Mouse (Mus musculus) lung, adult 18-20 months (tissue): Measurements from ENCODE around the gene Fam208a.
A peak's percentile ranks its signal among the peaks of the same experiment; 100 is the strongest.

Experiments
- DNase-seq, 2 experiments: peaks; one replicate each; pipeline ENCODE4 v3.0.0; 2022; ENCODE audit warnings: mixed read lengths in 2 of 2

The Fam208a gene

DNA sequence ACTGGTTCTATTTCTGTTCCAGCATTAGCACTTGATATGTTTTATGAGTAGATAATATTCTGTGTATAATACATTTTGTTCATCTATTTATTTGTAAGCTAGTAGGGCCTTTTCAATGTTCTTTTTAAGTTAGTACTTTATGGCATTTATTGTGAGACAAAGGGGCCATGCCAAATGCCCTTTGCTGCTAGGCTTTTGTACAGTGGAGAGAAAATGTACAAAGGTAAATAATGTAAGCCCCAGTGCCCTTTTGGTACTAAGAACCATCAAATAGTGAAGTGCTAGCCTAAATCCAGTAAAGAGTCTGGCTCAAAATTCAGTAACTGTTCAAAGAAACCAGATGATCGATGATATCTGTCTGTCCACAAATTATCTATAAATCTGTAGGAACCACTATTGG, 6.3 kb upstream of the Fam208a start:
- DNase-seq = no peak

DNA sequence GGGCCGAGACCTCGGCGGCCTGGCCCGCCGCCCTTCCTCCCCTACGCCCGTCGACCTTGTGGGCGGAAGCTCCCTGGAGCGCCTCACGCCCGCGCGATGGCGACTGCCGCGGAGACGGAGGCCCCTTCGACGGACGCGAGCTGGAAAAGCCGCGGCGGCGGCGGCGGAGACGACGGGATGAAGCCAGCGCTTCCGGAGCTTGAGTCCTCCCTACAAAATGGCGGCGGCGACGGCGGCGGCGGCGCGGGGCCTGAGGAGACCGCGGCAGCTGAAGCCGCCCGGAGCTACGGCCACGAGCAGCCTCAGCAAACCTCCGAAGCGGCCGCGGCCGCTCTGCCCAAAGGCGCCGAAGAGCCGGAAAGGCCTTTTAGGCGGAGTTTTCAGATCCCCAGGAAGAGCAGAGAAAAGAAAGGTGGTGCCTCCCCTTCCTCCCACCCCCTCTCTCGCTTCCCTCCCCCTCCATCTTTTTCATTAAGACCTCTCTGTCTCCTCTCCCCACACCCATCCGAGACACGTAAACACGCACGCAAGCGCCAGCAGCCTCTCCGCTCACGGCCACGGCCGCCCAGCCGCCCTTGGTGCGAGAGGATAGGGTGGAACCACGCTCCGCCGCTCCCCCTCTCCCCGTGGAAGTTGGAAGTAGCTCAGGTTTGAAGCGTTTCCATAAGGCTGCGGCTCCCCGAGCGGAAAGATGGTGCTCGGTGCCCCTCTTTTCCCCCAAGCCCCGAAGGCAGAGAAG, 508 bp downstream of the Fam208a start:
- DNase-seq = peak; percentile 90 to 92

GRCm38 (mm10) chr14:27430280-27430679, 1.6 kb downstream of the Fam208a start:
- no peak for DNase-seq

DNA sequence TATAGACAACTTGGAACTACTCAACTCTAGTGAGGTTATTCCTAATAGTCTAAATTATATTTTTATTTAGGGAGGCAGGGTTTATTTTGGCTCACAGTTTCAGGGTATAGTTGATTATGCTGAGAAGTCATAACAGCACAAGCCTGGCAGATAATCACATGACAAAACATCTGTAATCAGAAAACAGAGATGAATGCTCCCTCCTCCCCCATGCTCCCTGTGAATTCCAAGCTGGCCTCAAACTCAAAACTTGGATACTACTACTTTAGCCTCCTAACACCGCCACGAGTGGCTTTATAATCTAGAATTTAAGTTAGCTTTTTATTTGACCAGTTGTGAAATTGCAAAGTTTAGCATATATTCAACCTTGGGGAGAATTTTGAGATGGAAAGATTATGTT, 3.4 kb downstream of the Fam208a start:
- DNase-seq = no peak

- no peak for DNase-seq
Observed at GRCm38 (mm10) chr14:27436116-27436515, 7.5 kb downstream of the Fam208a start.

DNA sequence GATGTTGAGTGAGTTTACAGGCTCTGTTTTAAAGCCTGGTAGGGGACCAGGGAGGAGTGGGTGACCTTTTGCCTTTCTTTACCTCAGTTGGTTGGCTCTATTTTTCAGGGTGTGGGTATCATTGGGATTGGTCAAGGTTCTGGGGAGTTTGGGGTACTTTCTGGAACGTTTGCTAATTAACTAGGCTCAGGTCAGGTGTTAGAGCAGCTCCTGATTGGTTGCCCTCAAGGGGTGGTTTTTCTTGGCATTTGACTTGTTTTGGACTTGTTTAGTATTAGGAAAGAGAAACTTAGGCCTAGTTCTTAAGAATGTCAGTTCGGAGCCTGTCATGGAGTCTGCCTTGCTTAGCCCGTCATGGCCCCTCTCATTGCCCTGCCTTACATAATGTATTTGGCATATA, 8.2 kb downstream of the Fam208a start:
- DNase-seq = no peak

DNA sequence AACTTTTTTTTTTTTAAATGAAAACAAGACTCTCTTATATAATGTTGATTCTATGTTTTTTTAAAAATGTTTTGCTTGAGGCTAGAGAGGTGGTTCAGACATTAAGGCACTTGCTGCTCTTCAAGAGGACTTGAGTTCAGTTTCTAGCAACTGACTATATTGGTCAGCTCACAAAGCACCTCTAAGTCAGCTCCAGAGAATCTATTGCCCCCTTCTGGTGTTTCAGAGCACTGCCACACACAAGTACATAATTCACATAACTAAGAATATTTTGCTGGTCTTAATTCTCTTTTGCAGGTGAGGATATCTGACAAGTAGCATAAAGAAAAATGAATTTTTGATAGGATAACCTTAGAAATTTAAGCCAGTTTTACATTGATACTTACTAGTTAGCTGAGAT, 12.3 kb downstream of the Fam208a start:
- DNase-seq = no peak

DNA sequence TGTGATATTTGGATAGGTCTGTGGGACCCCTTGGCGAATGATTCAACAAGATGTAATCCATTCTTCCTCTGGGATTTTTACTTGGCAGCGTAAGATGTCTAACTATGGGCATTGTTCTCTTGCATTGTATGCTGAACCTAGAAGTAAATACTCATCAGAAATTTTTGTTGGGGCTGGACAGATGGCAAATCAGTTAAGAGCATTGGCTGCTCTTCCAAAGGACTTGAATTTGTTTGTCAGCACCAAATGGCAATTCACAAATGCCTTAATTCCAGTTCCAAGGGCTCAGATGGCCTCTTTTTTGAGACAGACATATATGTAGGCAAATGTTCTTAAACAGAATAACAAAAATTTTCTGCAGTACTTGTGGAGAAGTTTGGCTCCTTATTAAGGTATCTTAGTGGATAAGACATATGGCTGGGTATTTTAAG, 16.2 kb downstream of the Fam208a start:
- DNase-seq = no peak

GRCm38 (mm10) chr14:27446963-27447362, 18.3 kb downstream of the Fam208a start:
- DNase-seq = no peak

DNA sequence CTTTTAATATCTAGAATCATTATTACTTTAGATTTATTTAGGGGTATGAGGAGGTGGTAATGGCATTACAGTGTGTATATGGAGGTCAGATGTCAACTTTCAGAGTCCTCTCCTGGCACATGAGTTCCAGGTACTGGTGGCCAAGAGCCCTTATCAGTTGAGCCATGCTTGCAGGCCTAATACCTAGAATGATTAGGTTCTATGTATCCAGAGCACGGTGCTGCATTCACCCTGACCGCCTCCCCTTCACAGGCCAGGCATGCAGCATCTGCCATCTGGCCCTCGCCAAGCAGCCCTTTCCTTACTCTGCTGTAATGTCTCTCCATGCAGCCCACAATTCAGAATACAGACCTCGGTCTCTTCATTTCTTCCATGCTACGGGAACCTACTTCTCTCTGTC, 62.8 kb downstream of the Fam208a start:
- DNase-seq = no peak

DNA sequence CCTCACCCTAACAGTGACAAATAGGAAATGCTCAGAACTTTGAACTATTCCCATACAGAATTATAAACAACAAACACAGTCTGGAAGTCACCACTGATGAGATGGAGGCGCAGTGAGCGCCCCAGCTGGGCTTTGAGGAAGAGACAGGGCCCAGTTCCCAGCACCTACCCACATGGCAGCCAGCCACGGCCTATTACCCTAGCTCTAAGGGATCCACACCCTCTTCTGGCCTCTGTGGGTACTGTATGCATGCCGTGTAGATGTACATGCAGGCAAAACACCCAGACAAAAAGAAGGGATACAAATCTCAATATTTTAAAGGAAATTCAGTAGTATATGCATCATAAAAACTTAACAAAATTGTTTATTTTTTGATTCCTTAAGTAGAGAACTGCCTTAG, 64.9 kb downstream of the Fam208a start:
- DNase-seq = no peak

- DNase-seq = no peak
Observed at GRCm38 (mm10) chr14:27501096-27501495, 72.5 kb downstream of the Fam208a start.

- peak; percentile 99 for DNase-seq
Observed at GRCm38 (mm10) chr14:27507894-27508643, 79.4 kb downstream of the Fam208a start, which contains the start of gene Ccdc66. Gene Ccdc66 (minus strand): TSS chr14:27508460.

- no peak for DNase-seq
Observed at GRCm38 (mm10) chr14:27508644-27509301, 80.1 kb downstream of the Fam208a start.

- no peak for DNase-seq
Observed at GRCm38 (mm10) chr14:27524541-27524940, 95.9 kb downstream of the Fam208a start.
